Mouse (Mus musculus): ENCODE measurements around the gene Nipbl. TPM values are rescaled to one million over a fixed set of nuclear protein-coding genes. Genes with fewer than 3 reads are reported as not detected.
"Not testable (repeated sequence)": the region's sequence is repeated elsewhere in the genome, so short reads cannot be mapped to it uniquely, and the experiment has no call there.

The Nipbl gene
- polyA plus RNA-seq, 1 experiment from 2014 or later, result 16.2 TPM

- 72% methylated on average over 2 of the region's 2 CpGs for WGBS
- no peak overlapping the region for H3K27ac ChIP-seq (ENCODE audit: low read length)
Observed at GRCm38 (mm10) chr15:8282155-8282554, 162.1 kb downstream of the Nipbl start.

GRCm38 (mm10) chr15:8281701-8282100 lies 162.6 kb downstream of the Nipbl start:
- Histone ChIP-seq H3K9me3 (ENCODE audit: control insufficient read depth, low read length) (no peaks in the 10 kb centered on the region), H3K4me1 (replicated peaks; ENCODE audit: control insufficient read depth, insufficient read depth, low read length) (peaks cover 2% of the 10 kb centered on the region; the same call in 1 of the 2 replicates), H3K27ac (ENCODE audit: low read length) (no peak overlapping the region), H3K4me2 (ENCODE audit: low read depth, low read length) (no peak overlapping the region), H3K27me3 (ENCODE audit: control insufficient read depth, insufficient read depth, low read depth, low read length) (no peaks in the 10 kb centered on the region), H3K36me3 (ENCODE audit: control insufficient read depth, insufficient read depth, low read length) (no peaks in the 10 kb centered on the region), H3K4me3 (ENCODE audit: low read length) (no peak overlapping the region), H3K9ac (ENCODE audit: low read length) (no peak overlapping the region)
- WGBS, result 51% methylated on average over 7 of the region's 7 CpGs
- ATAC-seq (ENCODE audit: low read depth), result no peak

More at GRCm38 (mm10) chr15:8282155-8282554, 162.1 kb downstream of the Nipbl start:
- Histone ChIP-seq H3K4me2 (ENCODE audit: low read depth, low read length) (no peak overlapping the region), H3K9me3 (ENCODE audit: control insufficient read depth, low read length) (no peaks in the 10 kb centered on the region), H3K36me3 (ENCODE audit: control insufficient read depth, insufficient read depth, low read length) (no peaks in the 10 kb centered on the region), H3K9ac (ENCODE audit: low read length) (no peak overlapping the region), H3K4me3 (ENCODE audit: low read length) (no peak overlapping the region), H3K4me1 (replicated peaks; ENCODE audit: control insufficient read depth, insufficient read depth, low read length) (peaks cover 2% of the 10 kb centered on the region; the same call in 1 of the 2 replicates), H3K27me3 (ENCODE audit: control insufficient read depth, insufficient read depth, low read depth, low read length) (no peaks in the 10 kb centered on the region)
- ATAC-seq (ENCODE audit: low read depth), result no peak

DNA sequence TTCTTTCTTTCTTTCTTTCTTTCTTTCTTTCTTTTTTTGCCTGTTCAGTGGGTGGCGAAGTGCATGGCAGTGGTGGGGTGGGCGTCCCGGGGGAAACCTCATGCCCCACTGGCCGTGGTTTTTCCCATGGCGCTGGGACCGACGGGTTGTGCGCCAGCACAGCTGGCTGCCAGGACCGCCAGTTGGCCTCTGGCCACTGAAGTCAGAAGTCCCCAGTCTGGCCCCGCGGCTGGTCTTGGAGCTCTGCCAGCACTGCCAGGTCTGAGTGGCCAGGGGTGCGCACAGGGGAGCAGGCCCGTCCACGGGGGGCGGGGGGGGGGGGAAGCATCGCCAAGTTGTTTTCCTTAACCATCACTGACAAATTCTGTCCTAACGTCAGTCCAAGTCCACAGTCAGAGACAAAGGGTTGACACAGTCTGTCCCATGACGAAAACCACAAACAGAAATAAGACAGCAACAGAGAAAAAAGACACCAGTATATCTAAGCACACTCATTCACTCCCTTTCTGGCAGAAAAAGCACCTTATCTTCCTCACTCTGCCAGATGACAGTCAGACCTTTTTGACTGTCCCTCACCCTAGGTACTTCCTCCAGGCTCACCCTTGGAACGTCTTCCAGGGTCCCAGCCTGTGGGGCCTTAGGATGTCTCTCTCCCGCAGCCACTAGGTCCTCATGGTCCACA lies 164.2 kb downstream of the Nipbl start:
- no peaks in the 10 kb centered on the region for H3K9me3 ChIP-seq (ENCODE audit: control insufficient read depth, low read length)
- no peaks in the 10 kb centered on the region for H3K36me3 ChIP-seq (ENCODE audit: control insufficient read depth, insufficient read depth, low read length)
- peak overlapping the region; percentile 59 for H3K4me2 ChIP-seq (ENCODE audit: low read depth, low read length)
- 0 out of 2 replicates have a peak overlapping the region, but pooled peaks have one; percentile 3 for H3K9ac ChIP-seq (ENCODE audit: low read length)
- H3K27me3 ChIP-seq (ENCODE audit: control insufficient read depth, insufficient read depth, low read depth, low read length), result no peaks in the 10 kb centered on the region
- WGBS, result 37% methylated on average over 19 of the region's 20 CpGs
- peaks cover 2% of the 10 kb centered on the region; the same call in 1 of the 2 replicates for H3K4me1 ChIP-seq (replicated peaks; ENCODE audit: control insufficient read depth, insufficient read depth, low read length)
- peak; percentile 85 for ATAC-seq (ENCODE audit: low read depth)
- H3K27ac ChIP-seq (ENCODE audit: low read length), result no peak overlapping the region
- peak overlapping the region; percentile 51 for H3K4me3 ChIP-seq (ENCODE audit: low read length)

DNA sequence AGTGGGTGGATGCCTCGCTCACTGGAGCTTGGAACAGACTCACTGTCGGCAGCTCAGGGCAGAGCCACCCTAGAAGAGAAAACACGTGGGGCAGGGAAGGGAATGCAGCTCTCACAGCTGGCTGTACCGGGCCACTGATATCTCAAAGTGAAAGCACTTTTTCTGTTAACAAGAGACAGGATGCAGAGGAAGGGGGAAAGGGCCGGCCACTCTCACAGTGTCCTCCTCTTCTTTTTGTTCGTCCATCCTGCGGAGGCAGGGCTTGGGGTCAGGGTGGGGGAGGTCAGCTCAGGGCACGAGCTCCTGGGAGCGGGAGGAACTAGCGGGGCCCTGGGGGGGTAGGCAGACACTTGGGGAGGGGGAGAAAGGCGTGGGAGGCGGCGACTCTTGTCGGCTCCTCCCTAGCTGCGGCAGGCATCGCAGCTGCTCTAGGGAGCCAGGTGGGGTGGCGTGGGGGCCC lies 164.9 kb downstream of the Nipbl start:
- H3K27ac ChIP-seq (ENCODE audit: low read length), result no peak overlapping the region
- no peaks in the 10 kb centered on the region for H3K27me3 ChIP-seq (ENCODE audit: control insufficient read depth, insufficient read depth, low read depth, low read length)
- ATAC-seq (ENCODE audit: low read depth), result peak; percentile 83

GRCm38 (mm10) chr15:8277916-8278315 lies 166.3 kb downstream of the Nipbl start:
- H3K27ac ChIP-seq (ENCODE audit: low read length); H3K4me2 ChIP-seq (ENCODE audit: low read depth, low read length); H3K27me3 ChIP-seq (ENCODE audit: control insufficient read depth, insufficient read depth, low read depth, low read length); H3K36me3 ChIP-seq (ENCODE audit: control insufficient read depth, insufficient read depth, low read length); H3K4me1 ChIP-seq (replicated peaks; ENCODE audit: control insufficient read depth, insufficient read depth, low read length); H3K4me3 ChIP-seq (ENCODE audit: low read length); H3K9me3 ChIP-seq (ENCODE audit: control insufficient read depth, low read length); H3K9ac ChIP-seq (ENCODE audit: low read length); ATAC-seq (ENCODE audit: low read depth): not testable (repeated sequence)
- 85% methylated on average over 4 of the region's 4 CpGs for WGBS

More for the DNA sequence above, 164.9 kb downstream of the Nipbl start:
- peak overlapping the region; percentile 59 for H3K4me2 ChIP-seq (ENCODE audit: low read depth, low read length)
- peak overlapping the region; percentile 51 for H3K4me3 ChIP-seq (ENCODE audit: low read length)
- H3K9me3 ChIP-seq (ENCODE audit: control insufficient read depth, low read length), result no peaks in the 10 kb centered on the region
- H3K36me3 ChIP-seq (ENCODE audit: control insufficient read depth, insufficient read depth, low read length), result no peaks in the 10 kb centered on the region
- H3K4me1 ChIP-seq (replicated peaks; ENCODE audit: control insufficient read depth, insufficient read depth, low read length), result peaks cover 2% of the 10 kb centered on the region; the same call in 1 of the 2 replicates
- WGBS, result 17% methylated on average over 14 of the region's 17 CpGs
- H3K9ac ChIP-seq (ENCODE audit: low read length), result peak overlapping the region; percentile 45; the same call in 1 of the 2 replicates

- no peak for ATAC-seq (ENCODE audit: low read depth)
- H3K9me3 ChIP-seq (ENCODE audit: control insufficient read depth, low read length), result no peaks in the 10 kb centered on the region
- H3K4me3 ChIP-seq (ENCODE audit: low read length), result no peak overlapping the region
- H3K36me3 ChIP-seq (ENCODE audit: control insufficient read depth, insufficient read depth, low read length), result peaks cover 10% of the 10 kb centered on the region
- H3K27me3 ChIP-seq (ENCODE audit: control insufficient read depth, insufficient read depth, low read depth, low read length), result no peaks in the 10 kb centered on the region
- H3K9ac ChIP-seq (ENCODE audit: low read length), result no peak overlapping the region
- H3K4me1 ChIP-seq (replicated peaks; ENCODE audit: control insufficient read depth, insufficient read depth, low read length), result no peaks in the 10 kb centered on the region
- H3K27ac ChIP-seq (ENCODE audit: low read length), result no peak overlapping the region
- H3K4me2 ChIP-seq (ENCODE audit: low read depth, low read length), result no peak overlapping the region
- WGBS, result 80% methylated on average over 8 of the region's 8 CpGs
Observed at GRCm38 (mm10) chr15:8271952-8272351, 172.3 kb downstream of the Nipbl start.

DNA sequence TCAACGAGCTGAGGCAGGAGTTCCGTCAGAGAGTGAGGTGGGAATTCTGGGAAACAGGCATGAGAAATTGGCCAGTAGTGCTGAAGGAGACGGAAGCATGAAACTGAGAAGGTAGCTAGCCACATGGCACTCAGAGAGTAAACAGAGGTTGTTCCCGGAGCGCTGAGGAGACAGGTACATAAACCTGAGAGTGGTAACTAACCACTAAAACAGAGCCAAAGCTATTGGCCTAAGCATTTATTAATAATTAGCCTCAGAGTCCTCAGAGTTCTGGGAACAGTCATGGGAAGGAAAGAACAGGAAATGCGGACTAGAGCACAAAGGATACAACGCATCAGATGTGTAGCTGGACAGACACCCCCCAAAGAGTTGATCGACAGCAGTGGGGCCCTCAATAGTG lies 176.0 kb downstream of the Nipbl start:
- H3K36me3 ChIP-seq (ENCODE audit: control insufficient read depth, insufficient read depth, low read length), result peaks cover 15% of the 10 kb centered on the region
- H3K4me1 ChIP-seq (replicated peaks; ENCODE audit: control insufficient read depth, insufficient read depth, low read length), result no peaks in the 10 kb centered on the region
- no peak overlapping the region for H3K9ac ChIP-seq (ENCODE audit: low read length)
- no peaks in the 10 kb centered on the region for H3K27me3 ChIP-seq (ENCODE audit: control insufficient read depth, insufficient read depth, low read depth, low read length)
- H3K27ac ChIP-seq (ENCODE audit: low read length), result no peak overlapping the region
- H3K4me2 ChIP-seq (ENCODE audit: low read depth, low read length), result no peak overlapping the region
- 76% methylated on average over 8 of the region's 8 CpGs for WGBS
- H3K9me3 ChIP-seq (ENCODE audit: control insufficient read depth, low read length), result no peaks in the 10 kb centered on the region
- no peak overlapping the region for H3K4me3 ChIP-seq (ENCODE audit: low read length)
- ATAC-seq (ENCODE audit: low read depth), result no peak

GRCm38 (mm10) chr15:8267211-8267610 lies 177.1 kb downstream of the Nipbl start:
- no peak for ATAC-seq (ENCODE audit: low read depth)
- whole genome bisulfite sequencing, result 82% methylated on average over 3 of the region's 3 CpGs
- Histone ChIP-seq H3K4me3 (ENCODE audit: low read length) (no peak overlapping the region), H3K9ac (ENCODE audit: low read length) (no peak overlapping the region), H3K4me2 (ENCODE audit: low read depth, low read length) (no peak overlapping the region), H3K27ac (ENCODE audit: low read length) (no peak overlapping the region), H3K9me3 (ENCODE audit: control insufficient read depth, low read length) (no peaks in the 10 kb centered on the region), H3K36me3 (ENCODE audit: control insufficient read depth, insufficient read depth, low read length) (peaks cover 15% of the 10 kb centered on the region), H3K4me1 (replicated peaks; ENCODE audit: control insufficient read depth, insufficient read depth, low read length) (no peaks in the 10 kb centered on the region), H3K27me3 (ENCODE audit: control insufficient read depth, insufficient read depth, low read depth, low read length) (no peaks in the 10 kb centered on the region)

- 62% methylated on average over 3 of the region's 3 CpGs for WGBS
- Histone ChIP-seq H3K4me1 (replicated peaks; ENCODE audit: control insufficient read depth, insufficient read depth, low read length) (no peaks in the 10 kb centered on the region), H3K36me3 (ENCODE audit: control insufficient read depth, insufficient read depth, low read length) (peaks cover 15% of the 10 kb centered on the region), H3K27me3 (ENCODE audit: control insufficient read depth, insufficient read depth, low read depth, low read length) (no peaks in the 10 kb centered on the region), H3K9me3 (ENCODE audit: control insufficient read depth, low read length) (no peaks in the 10 kb centered on the region), H3K9ac (ENCODE audit: low read length) (no peak overlapping the region), H3K4me3 (ENCODE audit: low read length) (no peak overlapping the region), H3K27ac (ENCODE audit: low read length) (no peak overlapping the region), H3K4me2 (ENCODE audit: low read depth, low read length) (no peak overlapping the region)
- no peak for ATAC-seq (ENCODE audit: low read depth)
Observed at GRCm38 (mm10) chr15:8265946-8266345, 178.3 kb downstream of the Nipbl start.
